Mouse (Mus musculus) forebrain, postnatal 0 days (tissue): Measurements from ENCODE around the gene A830031A19Rik. TPM values are rescaled to one million over a fixed set of nuclear protein-coding genes. Genes with fewer than 3 reads are reported as not detected.
A peak's percentile ranks its signal among the peaks of the same experiment; 100 is the strongest.

Experiments
- ATAC-seq: fragments of 200-750 bp; cut with Nextera tagmentation; 2 replicates; pipeline ENCODE4 v1.8.0; 2017; ENCODE audit warnings: mild to moderate bottlenecking, moderate library complexity
- DNase-seq: peaks from one replicate; pipeline ENCODE4 v3.0.0-alpha.2; 2015
- H3K27ac ChIP-seq: fragments of 300-500 bp; sonication (generic); 2 replicates; pipeline ENCODE4 v1.5.1; 2014; ENCODE audit warnings: low read depth, mild to moderate bottlenecking, antibody characterized with exemption, low read length, moderate library complexity, mixed read lengths
- H3K27me3 ChIP-seq: fragments of 300-500 bp; sonication (generic); 2 replicates; pipeline ENCODE4 v1.6.1; 2014; ENCODE audit warnings: mild to moderate bottlenecking, low read length, mixed read lengths; ENCODE audit not compliant: insufficient read depth
- H3K36me3 ChIP-seq: fragments of 300-500 bp; sonication (generic); 2 replicates; pipeline ENCODE4 v1.6.1; 2014; ENCODE audit warnings: mild to moderate bottlenecking, moderate library complexity; ENCODE audit not compliant: insufficient read depth
- H3K4me1 ChIP-seq: fragments of 300-500 bp; sonication (generic); 2 replicates; pipeline ENCODE4 v1.6.1; 2014; ENCODE audit warnings: antibody characterized with exemption; ENCODE audit not compliant: insufficient read depth
- H3K4me2 ChIP-seq: fragments of 300-500 bp; sonication (generic); 2 replicates; pipeline ENCODE4 v1.6.1; 2014; ENCODE audit warnings: low read depth, mild to moderate bottlenecking, moderate library complexity
- H3K4me3 ChIP-seq: fragments of 300-500 bp; sonication (generic); 2 replicates; pipeline ENCODE4 v1.5.1; 2014; ENCODE audit warnings: low read depth, low read length, mixed read lengths
- H3K9ac ChIP-seq: fragments of 300-500 bp; sonication (generic); 2 replicates; pipeline ENCODE4 v1.6.1; 2014; ENCODE audit warnings: mild to moderate bottlenecking
- H3K9me3 ChIP-seq: fragments of 300-500 bp; sonication (generic); 2 replicates; pipeline ENCODE4 v1.6.1; 2016; ENCODE audit warnings: low read length
- CTCF ChIP-seq: sonication (generic); IDR thresholded peaks from 2 replicates; pipeline ENCODE4 v1.5.1; 2016; ENCODE audit warnings: antibody characterized with exemption, control low read depth, low read depth
- WGBS: fragments of 180-500 bp; shearing (Covaris S2); extraction: QIAGEN DNeasy Blood & Tissue Kit; methylation state at CpG from one replicate; pipeline ENCODE4 v1.1.7; 2014; 5-methylcytosine and 5-hydroxymethylcytosine counted together
- polyA plus RNA-seq: library from polyadenylated mRNA; unstranded; fragments of >200 nt; fragmentation: Nextera tagmentation; extraction: Ambion mirVana; gene quantifications from 2 replicates; pipeline ENCODE4 v1.2.1, GENCODE M21; 2015
- total RNA-seq: library from RNA; depleted of rRNA; stranded (reverse); fragments of >200 nt; gene quantifications from 2 replicates; pipeline ENCODE4 v1.2.3, GENCODE M21; 2014

The A830031A19Rik gene
- total and polyA plus RNA-seq, 2 experiments from 2014 or later: 0.63 TPM; not detected in 1

DNA sequence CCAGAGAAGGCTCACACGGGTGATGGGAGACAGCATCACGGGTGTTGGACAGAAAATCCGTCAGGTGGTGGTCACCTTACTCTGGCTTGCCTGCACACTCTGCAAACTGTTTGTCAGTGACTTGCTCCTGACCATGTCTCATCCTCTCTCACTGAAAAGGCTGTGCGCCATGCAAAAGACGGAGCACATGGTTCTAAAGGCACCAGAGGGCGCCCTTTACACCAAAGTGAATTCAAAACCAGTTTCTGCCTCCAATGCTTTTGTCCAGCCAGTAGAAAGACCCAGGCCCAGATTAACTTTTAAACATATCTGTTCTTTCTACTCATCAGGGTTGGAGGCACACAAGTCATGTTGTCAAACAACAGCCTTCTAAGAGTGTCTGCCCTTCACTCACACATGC lies 22.0 kb downstream of the A830031A19Rik start:
- Histone ChIP-seq H3K27me3 (no peaks in the 10 kb centered on the region), H3K9me3 (no peaks in the 10 kb centered on the region), H3K4me2 (no peak overlapping the region), H3K4me1 (no peaks in the 10 kb centered on the region), H3K36me3 (no peaks in the 10 kb centered on the region), H3K9ac (no peak overlapping the region), H3K27ac (no peak overlapping the region), H3K4me3 (no peak overlapping the region)
- ATAC-seq: no peak
- peak; percentile 57 for TF ChIP-seq CTCF
- WGBS: 72% methylated on average over 6 of the region's 6 CpGs
- DNase-seq: no peak

DNA sequence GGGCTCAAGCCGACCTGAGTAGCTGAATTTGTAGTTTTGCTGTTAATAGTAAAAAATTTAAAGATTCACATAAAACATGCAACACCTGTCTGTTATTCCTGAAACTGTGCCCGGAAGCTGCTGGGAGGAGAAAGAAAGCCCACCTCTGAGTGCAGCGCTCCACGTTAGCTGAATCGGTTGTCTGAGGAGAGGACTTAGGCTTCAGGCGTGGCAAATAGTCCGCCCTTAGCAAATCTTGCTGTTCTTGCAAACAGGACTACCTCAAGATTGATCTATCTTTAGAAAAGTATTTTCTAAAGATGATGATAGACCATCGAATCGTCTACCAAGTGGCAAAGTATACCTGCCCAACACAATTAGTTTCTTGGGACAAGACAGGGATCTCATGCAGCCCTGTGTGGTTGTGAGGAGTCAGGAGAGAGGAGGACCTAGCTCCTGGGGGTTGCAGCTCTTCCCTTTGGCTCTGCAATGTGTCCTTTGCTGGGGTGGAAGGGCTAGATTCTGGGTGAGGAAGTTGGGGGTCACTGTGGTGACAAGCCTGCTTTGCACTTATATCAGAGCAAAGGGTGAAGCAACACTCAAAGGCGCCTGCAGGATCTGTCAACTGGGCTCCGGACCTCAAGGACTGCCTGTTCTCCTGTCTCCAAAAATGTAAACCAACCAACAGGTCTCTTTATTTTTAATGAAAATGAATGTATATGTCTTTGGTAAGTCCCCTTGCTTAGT lies 24.7 kb downstream of the A830031A19Rik start:
- ATAC-seq (no peak), DNase-seq (no peak)
- no peak overlapping the region for H3K4me2 ChIP-seq
- H3K4me1 ChIP-seq: no peaks in the 10 kb centered on the region
- H3K36me3 ChIP-seq: no peaks in the 10 kb centered on the region
- H3K27ac ChIP-seq: no peak overlapping the region
- H3K9me3 ChIP-seq: no peaks in the 10 kb centered on the region
- H3K27me3 ChIP-seq: no peaks in the 10 kb centered on the region
- no peak overlapping the region for H3K9ac ChIP-seq
- no peak overlapping the region for H3K4me3 ChIP-seq
- no peak for TF ChIP-seq CTCF
- WGBS: 77% methylated on average over 11 of the region's 11 CpGs

DNA sequence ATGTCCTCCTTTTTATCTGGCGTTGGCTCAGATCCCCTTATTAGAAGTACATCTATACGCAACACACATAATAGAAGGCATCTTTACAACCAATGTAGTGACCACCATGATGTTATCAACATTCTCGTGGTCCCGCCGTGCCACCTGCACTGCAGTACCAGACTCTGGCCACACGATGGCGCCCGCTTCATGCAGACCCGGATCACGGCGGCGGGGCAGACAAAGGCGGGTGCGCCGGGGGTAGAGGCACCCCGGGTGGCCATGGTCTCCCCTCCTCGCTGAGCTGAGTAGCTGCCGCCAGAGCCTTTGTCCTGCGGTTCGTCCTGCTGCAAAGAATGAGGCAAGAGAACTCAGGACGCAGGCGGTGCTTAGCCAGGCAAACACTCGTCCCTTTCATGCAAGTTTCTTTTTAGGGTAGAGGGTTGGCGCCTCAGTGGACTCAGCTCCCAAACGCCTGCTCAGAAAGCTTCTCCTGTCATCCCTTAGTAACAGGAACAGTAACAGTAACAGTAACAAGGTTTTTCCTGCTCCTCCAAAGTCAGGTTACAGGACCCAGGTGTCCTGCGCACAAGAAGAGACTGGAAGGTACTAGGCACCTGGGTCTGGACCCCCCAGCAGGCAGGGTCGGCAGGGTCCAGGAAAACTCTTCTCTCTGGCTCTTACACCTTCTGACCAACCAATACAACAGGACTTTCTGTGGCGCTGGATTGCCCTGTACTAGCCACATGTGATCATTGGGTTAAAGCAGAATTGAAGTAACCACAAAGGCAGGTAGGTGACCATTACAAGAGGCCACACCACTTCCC lies 25.4 kb downstream of the A830031A19Rik start:
- Histone ChIP-seq H3K36me3 (no peaks in the 10 kb centered on the region), H3K27ac (peak overlapping the region; percentile 9; the same call in 1 of the 2 replicates), H3K27me3 (no peaks in the 10 kb centered on the region), H3K9ac (peak overlapping the region; percentile 52), H3K4me3 (peak overlapping the region; percentile 36), H3K9me3 (no peaks in the 10 kb centered on the region), H3K4me2 (peak overlapping the region; percentile 54), H3K4me1 (no peaks in the 10 kb centered on the region)
- peak; percentile 95 for ATAC-seq
- TF ChIP-seq CTCF: peak; percentile 100
- peak; percentile 93 for DNase-seq
- WGBS: 5% methylated on average over 28 of the region's 28 CpGs

DNA sequence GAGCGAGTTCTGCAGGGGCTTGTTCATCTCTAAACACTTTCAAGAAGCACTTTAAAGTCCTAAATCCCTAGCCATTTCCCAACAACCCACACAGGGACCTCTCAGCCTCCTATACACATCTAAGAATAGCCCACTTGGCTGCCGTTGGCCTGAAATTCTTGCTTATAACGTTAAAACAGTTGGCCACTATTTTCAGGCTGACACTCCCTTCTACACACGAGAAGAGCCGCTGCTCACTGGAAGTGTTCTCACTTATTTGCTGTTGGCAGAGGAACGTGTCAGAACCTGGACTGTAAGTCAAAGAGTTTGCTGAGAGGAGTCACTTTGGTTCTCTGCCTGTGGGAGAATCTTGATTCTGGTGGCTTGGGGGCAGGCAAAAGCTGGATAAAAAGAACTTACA lies 30.8 kb downstream of the A830031A19Rik start:
- DNase-seq: no peak
- Histone ChIP-seq H3K36me3 (no peaks in the 10 kb centered on the region), H3K4me1 (no peaks in the 10 kb centered on the region), H3K4me3 (no peak overlapping the region), H3K27me3 (no peaks in the 10 kb centered on the region), H3K9me3 (no peaks in the 10 kb centered on the region), H3K4me2 (no peak overlapping the region), H3K27ac (no peak overlapping the region), H3K9ac (no peak overlapping the region)
- peak; percentile 25; the same call in 1 of the 2 replicates for ATAC-seq
- no peak for TF ChIP-seq CTCF
- 65% methylated on average over 6 of the region's 6 CpGs for WGBS

DNA sequence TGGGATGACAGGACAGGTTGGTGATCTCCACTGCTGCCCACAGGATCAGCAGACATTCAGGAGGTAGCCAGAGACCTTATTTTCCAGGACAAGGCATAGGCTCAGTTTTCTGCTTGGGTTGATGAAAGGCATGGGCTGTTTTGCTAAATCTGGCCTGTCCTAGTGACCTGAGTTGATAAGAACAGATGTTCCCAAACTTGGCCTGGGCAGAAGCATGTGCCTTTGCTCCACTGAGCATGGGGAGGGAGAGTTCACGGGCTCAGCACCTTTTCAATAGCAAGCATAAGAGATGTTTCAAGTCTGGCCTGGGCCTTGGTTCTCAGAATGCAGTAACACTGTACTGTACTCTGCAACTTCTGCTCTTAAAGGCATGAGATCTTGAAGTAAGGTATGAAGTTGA lies 54.1 kb downstream of the A830031A19Rik start:
- DNase-seq (no peak), ATAC-seq (no peak)
- H3K4me2 ChIP-seq: no peak overlapping the region
- TF ChIP-seq CTCF: no peak
- H3K4me1 ChIP-seq: no peaks in the 10 kb centered on the region
- H3K4me3 ChIP-seq: no peak overlapping the region
- no peak overlapping the region for H3K27ac ChIP-seq
- H3K27me3 ChIP-seq: no peaks in the 10 kb centered on the region
- WGBS: 86% methylated on average over 1 of the region's 1 CpGs
- no peaks in the 10 kb centered on the region for H3K36me3 ChIP-seq
- no peak overlapping the region for H3K9ac ChIP-seq
- no peaks in the 10 kb centered on the region for H3K9me3 ChIP-seq

DNA sequence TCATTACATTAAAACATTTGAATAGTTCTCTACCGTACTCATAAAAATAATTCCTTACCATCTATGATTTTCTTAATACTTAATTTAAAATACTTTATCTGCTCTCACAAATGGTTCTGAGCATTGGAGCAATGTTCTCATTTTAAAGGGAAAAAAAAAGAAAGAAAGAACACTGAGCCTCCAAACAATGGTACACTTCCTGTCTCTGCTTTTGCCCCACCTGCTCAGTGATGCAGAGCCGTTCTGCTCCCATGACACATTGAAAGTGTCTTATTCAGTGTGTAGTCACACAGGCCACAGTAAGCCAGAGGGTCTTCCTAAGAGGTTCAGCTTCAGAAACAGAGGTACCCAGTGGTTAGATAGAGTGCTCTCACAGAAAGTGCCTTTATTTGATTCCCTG lies 56.1 kb downstream of the A830031A19Rik start:
- no peak overlapping the region for H3K4me2 ChIP-seq
- H3K27me3 ChIP-seq: no peaks in the 10 kb centered on the region
- ATAC-seq (no peak), DNase-seq (no peak)
- no peak overlapping the region for H3K9ac ChIP-seq
- no peak overlapping the region for H3K27ac ChIP-seq
- 77% methylated on average over 2 of the region's 2 CpGs for WGBS
- no peak overlapping the region for H3K4me3 ChIP-seq
- no peaks in the 10 kb centered on the region for H3K9me3 ChIP-seq
- H3K4me1 ChIP-seq: no peaks in the 10 kb centered on the region
- no peak for TF ChIP-seq CTCF
- no peaks in the 10 kb centered on the region for H3K36me3 ChIP-seq

DNA sequence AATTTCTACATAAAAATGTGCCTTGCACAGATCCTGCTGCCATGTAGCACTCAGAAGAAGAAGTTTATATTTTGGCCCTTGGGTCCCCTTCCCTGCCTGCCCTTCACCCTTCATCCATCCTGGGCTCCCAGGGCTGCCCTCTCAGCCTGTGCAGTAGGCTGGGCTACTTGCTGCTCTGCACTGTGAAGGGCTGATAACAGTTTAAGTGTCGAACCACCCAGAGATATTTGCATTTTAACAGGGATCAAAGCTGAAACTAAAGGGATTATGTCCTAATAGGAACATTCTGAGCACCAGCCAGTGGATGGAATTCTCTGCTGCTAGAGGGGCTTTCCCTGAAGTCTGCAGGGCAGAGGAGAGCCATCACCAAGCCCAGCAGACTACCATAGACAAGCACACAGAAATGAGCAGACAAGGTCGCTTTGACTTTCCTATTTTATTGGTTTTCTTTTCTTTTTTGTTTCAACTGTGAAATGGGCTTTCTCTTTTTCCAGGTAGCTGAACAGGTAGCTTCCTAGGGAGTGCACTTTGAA lies 58.1 kb downstream of the A830031A19Rik start:
- WGBS: 24% methylated on average over 2 of the region's 2 CpGs
- Histone ChIP-seq H3K4me3 (no peak overlapping the region), H3K4me1 (no peaks in the 10 kb centered on the region), H3K4me2 (no peak overlapping the region), H3K27me3 (no peaks in the 10 kb centered on the region), H3K27ac (no peak overlapping the region), H3K9ac (no peak overlapping the region), H3K9me3 (no peaks in the 10 kb centered on the region), H3K36me3 (no peaks in the 10 kb centered on the region)
- DNase-seq: no peak
- TF ChIP-seq CTCF: no peak
- no peak for ATAC-seq
